Mouse (Mus musculus) embryo, embryonic 11.5 days (tissue): ENCODE measurements around the gene Itga11.
"Not testable (repeated sequence)": the region's sequence is repeated elsewhere in the genome, so short reads cannot be mapped to it uniquely, and the experiment has no call there.

Experiments
- DNase-seq: peaks from one replicate; pipeline ENCODE4 v3.0.0-alpha.2; 2012; ENCODE audit warnings: low read depth, low spot score

The Itga11 gene

DNA sequence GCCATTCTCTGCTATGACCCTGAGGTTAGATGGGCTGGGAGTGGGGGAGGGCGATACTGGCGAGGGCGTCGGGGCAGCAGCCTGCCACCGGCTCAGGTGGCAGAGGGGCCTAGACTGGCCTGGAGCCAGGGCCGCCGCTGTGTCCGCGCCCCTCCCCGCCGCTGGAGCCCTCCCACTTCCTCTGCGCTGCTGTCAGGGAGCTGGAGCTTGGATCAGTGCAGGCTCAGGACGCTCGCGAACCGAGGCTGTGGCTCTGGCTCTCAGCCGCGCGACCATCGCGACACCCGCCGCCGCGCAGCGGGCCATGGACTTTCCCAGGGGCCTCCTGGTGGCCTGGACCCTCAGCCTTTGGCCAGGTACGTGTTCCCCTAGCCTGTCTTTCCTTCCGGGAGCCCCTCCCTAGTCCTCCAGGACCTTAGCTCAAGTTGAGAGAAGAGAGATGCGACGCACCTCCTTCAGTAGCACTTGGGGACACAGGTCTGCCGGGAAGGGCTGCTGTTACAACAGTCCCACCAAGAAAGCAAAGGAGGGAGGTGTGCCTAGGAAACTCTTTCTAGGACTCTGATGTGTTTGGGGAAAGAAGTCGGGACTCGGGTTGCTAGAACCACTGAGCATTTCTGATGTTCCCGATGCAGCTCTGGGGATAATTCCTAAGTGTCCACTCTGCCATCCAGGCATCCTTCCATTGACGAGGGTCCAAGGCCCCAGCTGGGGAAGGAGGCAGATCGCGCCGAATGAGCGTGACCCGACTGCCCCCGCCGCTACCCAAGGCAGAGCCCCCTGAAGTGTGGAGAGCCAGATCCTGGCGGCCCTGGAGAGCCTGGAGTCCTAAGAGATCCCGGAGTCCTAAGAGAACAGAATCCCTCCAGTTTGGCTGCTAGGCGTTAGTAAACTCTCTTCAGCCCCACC is at the start of gene Itga11:
Gene Itga11, plus strand, starts transcription at position 186 of the 909 bp plus-strand sequence.
- DNase-seq = no peak

DNA sequence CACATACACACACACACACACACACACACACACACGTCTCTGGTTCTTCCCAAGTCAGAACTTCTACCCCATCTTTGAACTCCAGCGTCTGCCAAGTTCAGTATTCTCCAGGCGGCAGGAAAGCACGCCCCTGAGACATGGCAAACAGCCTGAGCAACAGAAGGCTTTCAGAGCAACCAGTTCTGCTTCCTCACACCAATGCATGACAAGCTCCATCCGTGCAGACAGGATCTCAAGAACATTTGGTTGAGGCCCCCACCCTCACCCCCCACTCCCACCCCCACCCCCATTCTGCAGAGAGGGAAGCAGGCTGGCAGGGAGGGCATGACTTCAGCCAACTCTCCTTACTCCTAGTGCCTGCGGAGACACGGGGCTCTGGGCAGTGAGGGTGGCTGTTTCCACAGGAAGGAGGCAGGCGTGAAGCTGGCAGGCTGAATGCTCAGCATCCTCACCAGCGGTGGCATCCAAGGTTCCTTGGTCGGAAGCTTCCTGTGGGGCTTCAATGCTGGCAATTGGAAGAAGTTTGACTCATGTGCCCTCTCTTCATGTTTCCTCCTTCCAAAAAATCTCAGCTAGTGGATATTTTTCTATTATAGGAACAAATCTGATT is 46.9 kb upstream of the Itga11 start:
- DNase-seq = no peak

DNA sequence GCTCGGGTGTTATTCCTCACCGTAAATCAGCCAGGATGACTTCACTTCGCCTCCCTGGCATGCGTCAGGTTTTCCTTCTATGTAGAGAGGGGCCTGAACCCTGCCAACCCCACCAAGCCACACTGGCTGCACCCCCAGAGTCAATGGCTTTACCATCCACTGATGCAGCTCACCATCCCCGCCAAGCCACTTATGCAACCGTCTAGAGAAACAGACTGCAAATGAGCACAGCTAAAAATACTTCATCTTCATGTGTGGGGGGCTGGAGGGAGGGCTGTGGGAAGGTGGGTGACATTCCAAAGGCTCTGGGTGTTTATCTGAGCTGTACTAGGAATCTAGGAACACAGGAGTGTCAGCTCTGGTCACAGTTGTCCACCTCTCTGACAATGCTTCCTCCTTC is 45.2 kb upstream of the Itga11 start:
- DNase-seq = no peak

DNA sequence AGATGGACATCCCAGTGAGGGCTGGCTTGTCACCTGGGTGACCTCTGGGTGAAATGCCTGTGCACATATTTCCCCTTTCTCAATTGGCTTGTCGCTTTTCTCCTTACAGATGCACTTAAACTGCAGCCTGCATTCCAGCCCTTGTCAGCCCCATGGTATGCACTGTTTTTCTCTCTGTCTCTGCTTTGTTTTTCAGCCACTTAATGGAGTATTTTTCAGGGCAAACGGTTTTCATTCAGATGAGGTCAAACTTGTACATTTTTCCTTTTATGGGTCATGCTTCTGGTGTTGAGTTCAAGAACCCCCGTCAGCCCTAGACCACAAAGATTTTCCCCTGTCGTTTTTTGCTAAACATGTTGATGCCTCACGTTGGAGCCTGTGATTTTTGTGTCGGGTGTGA is 39.6 kb upstream of the Itga11 start:
- DNase-seq = no peak

DNA sequence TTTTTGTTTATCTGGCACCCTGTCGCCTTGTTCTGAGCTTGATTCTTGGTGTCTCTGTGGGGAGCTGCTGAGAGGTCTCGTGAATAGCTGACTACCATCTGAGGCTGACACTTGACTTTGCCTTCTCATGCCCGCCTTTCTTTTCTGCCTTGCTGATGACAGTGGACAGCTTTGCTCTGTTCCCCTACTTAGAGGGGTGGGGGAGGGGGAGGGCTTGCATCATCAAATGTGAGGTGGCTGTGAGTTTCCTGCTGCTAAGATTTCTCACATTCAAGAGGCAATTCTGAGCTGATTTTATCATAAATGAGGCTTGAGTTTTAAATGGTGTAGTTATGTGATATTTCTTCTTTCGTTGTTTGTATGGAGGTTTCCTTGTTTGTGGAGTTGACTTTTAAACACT is 37.9 kb upstream of the Itga11 start:
- DNase-seq = no peak

DNA sequence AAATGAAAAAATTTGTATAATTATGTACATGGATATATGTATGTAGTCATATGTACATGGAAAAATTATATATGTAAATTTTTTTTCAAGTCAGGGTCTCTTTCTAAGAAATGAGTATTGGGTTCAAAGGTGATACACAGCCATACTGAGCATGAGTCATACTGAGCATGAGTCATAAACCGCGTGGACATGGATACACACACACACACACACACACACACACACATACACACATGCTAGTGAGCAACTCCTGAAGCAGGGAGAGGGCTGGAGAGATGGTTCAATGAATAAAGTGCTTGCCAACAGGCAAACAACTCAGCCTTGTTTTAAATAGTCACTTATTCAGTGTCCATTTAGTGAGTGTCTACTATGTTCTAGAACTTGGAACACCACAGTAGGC is 37.4 kb upstream of the Itga11 start:
- no peak for DNase-seq

DNA sequence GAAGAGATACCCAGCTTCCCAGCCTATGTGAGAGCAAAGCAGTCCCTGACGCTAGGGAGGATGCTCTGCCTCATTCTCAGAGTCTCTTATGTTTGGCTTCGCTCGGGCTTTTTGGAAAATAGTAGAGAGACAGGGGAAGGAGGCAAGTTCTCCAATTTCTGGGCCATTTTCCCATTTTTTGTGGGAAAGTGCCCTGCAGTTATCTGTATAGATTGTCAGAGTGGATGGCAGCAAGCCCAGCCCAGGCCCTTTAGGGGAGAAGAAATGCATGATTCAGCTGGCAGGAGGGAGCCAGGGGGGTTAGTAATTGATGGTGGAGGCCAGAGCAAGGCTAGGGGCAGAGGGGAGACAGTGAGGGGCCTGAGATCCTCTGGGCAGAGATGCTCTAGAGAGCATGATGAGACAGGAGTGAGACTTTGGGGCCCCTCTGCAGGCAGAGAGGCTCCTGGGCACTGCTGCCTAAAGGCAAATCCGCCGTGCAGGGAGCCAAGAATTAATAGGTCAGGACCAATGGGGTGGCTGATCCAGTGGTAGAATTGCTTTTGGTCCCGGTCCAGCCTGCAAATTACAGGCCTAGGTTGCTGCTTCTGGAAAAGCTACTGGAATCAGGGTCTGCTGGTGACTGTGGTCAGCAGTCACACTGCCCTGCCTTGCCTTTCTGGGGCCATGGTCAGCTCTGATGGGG is 31.8 kb upstream of the Itga11 start:
- DNase-seq = no peak

DNA sequence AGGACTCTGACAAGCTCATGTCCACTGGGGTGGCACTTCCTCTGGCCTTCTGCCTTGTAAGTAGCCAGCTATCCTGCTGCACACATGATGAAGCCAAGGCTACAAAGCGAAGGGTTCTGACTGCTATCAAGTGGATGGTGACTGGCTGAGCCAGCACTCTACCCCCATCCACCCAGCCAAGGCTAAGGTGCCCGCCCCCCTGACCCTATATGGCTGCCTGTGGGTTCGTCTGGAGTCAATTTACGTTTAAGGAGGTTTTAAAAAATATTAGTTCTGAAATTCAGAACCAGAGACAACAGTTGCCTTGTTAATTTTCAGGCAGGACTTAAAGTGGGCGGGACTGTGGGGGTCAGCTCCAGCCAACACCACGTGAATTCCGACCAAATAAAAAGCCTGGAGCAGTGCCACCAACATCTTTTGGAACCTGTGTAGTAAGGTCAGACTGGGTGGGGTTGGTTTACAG is 30.9 kb upstream of the Itga11 start:
- DNase-seq = no peak

DNA sequence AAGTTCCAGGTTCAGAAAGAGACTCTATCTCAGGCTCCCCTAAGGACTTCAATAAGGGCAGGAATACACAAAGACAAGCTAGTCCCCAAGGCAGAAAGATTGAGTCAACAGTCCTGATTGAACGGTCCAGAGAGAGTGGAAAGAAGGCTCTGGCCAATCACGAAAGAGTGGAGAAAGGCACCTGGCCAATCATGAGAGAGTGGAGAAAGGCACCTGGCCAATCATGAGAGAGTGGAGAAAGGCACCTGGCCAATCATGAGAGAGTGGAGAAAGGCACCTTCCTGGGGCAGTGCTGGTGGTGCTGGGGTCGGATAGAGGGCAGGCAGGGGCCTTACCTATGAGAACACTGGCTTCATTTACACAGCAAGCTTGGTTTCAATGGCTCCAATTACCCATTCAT is 28.2 kb upstream of the Itga11 start:
- DNase-seq = no peak

DNA sequence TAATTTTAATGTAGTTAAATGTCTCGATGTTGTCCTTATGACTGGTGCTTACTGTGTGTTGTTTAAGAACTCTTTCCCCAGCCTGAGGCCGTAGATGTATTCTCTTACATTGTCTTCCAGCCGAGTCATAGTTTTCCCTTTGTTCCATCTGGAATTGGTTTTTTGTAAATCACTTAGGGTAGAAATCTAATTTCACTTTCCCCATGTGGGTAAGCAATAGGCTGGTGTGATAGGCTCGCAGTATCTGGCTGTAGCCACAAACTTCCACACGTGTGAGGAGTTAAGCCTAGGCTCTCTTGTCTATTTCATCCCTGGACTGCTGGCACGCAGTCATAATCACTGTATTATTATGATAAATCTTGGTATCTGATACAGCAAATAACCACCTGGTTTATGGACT is 26.9 kb upstream of the Itga11 start:
- DNase-seq = no peak

DNA sequence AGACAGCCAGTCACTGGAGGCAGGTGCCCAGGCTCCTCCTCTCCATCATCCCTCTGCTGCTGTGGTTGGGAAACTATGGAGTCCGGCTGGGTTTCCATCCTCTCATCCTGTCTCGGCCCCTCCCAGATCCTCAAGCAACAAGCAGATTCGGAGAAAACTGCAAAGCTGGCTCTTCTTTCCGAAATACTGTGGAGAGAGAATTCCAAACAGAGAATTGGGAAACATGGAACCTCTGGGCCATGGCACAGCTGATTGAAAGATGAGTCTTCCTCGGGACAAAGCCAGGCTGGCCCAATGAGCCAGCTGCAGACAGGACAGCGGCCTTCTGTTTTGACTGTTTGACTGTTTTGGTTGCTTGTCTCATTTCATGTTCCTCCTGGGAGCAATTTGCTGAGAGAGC is 23.3 kb upstream of the Itga11 start:
- DNase-seq = no peak

DNA sequence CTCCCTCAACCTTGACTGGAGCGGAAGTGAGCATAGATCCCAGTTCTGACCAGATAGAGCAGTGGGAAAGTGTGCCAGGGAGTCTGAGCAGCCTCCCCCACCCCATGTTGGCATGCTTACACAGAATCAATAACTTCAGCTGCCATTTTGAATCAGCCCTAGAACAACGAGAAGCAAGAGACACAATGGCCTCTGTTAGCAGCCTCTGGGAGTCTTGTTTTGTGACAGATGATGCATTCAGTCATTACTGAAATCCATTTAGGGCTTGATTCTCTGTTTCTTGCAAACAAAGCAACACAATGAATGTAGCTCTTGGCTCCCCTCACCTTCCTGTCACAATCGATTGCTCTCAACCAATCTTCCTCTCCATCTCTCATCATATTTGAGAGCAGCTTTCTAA is 19.6 kb upstream of the Itga11 start:
- DNase-seq = no peak

DNA sequence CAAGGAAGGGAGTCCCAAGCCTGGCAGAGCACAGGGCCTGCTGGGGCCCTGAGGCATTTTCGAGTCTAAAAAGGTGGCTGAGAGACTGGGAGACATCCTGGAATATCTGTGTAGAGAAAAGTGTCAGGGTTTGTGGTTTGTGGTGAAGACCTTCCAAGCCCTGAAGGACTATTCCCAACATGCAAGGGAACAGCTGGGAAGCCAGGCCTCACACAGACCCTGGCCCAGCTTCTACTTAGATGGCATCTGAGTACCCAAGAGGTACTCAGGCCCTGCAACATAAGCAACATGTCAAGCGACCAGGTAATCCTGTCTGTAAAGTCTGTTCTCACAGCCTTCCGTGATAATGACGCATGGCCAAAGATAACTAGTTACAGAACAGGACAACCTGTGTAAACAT is 18.6 kb upstream of the Itga11 start:
- DNase-seq = no peak

DNA sequence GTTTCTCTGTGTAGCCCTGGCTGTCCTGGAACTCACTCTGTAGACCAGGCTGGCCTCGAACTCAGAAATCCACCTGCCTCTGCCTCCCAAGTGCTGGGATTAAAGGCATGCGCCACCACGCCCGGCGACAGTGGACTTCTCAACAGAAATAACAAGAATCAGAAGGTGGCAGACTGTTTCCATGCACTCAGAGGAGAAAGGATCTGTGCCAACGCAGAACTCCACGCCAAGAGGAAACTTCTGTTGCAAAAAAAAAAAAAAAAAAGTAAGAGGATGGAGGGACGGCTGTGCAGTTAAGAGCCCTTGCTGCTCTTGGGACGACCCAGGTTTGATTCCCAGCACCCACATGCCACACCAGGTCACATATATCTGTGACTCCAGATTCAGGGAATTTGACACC is 16.7 kb upstream of the Itga11 start:
- not testable (repeated sequence) for DNase-seq

DNA sequence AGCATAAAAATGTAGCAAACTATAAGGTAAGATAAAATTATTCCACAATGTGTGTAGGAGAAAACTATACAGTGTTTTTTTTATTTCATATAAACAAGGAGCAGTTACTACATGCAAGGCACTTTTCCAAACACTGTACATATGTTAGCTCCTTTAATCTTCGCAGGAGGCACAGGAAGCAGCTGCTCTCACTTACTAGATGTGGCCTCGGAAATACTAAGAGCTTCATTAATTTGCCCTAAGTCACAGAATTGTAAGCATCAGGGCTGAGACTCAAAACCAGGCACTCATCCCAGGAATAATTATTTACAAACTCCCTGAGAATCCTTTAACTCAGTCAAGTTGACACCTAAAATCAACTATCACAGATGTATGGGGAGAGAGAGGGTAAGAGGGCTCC is 14.2 kb upstream of the Itga11 start:
- no peak for DNase-seq

DNA sequence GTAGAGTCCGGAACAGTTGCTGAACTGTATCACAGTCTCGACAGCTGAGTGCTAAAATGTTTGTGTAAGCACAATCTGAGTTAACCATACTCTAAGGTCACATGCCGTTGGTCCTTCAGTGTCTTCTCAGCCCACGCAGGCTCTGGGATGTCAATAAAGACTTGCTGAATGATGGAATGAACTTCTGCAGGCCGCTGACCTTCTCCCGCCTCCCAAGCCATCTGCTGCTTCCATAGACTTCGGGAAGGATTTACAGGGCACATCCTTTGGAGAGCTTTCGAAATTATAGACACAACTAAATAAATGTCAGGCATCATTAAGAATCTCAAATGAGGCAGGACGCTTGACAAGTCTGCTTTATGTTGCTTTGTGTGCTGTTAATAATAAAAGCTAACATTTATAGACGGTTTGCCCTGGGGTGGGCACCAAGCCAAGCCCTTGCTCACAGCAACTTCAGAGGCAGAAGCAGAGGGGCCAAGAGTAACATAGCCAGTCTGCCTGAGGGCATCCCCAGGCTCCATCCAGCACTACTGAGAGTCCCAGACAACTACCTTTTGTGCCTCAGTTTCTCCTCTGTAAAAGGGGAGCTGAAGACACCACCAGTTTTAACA is 13.4 kb upstream of the Itga11 start:
- no peak for DNase-seq

DNA sequence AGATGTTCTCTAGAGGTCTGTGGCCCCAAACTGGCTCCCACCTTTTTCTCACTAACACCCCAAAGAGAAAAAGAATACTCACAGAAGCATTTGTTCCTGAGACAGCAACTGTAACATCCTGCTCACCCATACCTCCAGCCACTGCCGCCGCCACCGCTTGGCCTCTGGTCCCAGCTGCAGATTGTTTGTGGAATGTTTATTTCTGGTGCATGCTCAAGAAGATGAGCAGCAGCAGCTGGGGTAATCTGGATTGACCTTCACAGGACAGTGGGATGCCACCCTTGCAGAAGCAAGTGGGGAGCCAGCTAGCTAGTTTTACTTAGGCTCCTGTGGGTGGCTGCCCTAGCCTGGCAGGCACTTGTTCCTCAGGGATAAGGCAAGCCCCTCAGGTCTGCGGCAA is 11.7 kb upstream of the Itga11 start:
- DNase-seq = no peak

DNA sequence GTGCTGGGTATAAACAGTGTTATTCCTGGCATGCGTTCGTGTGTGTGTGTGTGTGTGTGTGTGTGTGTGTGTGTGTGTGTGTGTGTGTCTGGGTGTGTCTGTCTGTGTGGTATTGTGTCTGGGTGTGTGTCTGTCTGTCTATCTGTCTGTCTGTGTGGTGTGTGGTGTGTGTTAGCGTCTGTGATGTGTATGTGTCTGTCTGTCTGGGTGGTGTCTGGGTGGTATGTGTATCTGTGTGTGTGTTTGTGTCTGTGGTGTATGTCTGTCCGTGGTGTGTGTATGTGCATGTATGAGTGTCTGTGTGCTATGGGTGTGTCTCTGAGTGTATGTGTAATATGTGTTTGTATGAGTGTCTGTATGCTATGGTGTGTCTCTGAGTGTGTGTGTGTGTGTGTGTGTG is 9.1 kb upstream of the Itga11 start:
- no peak for DNase-seq

DNA sequence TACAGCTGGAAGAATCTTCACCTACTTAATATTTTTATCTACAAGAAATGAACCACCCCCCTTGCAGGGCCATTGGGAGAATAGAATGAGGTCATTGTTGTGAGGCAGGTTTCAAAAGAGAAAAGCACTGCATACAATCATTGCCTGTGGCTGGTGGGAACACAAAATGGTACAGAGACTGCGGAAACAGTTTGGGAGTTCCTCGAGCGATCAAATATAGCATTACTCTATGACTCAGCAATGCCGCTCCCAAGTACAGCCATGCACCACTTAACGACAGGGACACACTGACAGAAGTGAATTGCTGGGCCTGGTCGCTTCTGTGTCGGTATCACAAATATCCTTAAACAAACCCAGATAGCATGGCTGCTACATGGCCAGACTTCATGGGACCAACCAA is 4.4 kb upstream of the Itga11 start:
- no peak for DNase-seq

DNA sequence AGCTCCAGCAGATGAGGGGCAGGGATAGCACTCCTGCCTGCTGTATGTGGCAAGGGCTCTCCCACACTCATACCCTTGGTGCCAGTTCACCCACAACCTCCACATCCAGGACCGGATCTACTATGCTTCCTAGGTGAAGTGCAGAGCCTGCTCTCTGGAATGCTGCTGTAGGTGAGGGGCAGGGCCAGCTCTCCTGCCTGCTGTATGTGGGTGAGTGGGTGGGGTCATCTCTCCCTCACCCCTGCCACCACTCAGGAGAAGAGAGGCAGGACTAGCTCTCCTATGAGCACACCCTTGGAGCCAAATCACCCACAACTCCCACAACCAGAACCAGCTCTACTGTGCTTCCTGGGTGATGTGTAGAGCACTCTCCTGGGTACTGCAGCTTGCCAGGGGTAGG is 2.5 kb upstream of the Itga11 start:
- DNase-seq = no peak

DNA sequence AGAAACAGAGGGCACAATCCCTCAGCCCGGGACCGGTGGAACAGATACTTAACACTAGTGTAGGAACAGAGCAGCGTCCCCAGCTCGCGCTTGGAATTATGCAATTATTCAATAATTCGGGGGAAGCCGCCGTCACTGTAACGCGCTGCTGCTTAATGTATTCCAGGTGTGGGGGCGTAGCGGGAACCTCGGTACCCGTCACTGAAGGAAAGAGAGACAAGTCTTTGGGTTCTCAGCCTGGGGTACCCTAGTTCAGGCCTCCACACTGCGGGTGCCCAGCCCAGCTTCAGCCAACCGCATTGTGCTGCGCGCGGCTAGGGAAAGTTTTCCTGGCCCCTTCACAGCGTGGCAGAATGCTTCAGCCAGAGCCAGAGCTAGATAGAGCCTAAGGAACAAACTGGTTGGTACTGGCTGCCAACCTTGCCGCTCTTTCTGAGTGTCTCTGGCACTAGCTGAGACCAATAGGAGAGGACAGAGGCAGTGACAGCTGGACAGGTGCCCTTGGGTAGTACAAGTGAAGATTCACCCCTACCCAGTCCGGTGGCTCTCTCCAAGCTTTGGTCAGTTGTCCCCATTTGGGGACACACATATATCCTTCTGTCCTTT is 1.0 kb downstream of the Itga11 start:
- no peak for DNase-seq

DNA sequence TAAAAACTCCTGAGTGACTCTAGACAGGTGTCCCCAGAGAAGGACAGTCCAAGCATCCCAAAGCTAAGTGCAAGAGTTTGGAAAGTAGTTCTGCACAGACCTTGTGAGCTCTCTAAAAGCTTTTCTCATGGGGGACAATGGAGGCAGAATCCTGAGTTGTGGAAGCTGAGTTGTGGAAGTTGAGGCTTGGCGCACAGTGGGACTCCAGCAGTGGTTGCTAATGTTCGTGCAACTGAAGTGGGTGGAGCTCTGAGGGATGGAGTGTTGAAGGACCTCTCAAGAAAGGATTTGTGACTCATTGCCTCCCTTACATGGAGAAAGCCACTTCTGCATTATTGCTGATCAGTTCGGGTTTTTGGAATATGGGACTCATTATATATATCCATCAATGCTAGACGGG is 1.8 kb downstream of the Itga11 start:
- DNase-seq = no peak
